Mouse (Mus musculus): ENCODE measurements around the gene Lgals7. TPM values are rescaled to one million over a fixed set of nuclear protein-coding genes. Genes with fewer than 3 reads are reported as not detected.

The Lgals7 gene
- polyA plus RNA-seq, 1 experiment from 2014 or later: 7.8 TPM

GRCm38 (mm10) chr7:28913171-28913570, 49.5 kb downstream of the Lgals7 start:
- H3K9ac ChIP-seq: no peak overlapping the region
- no peaks in the 10 kb centered on the region for H3K27me3 ChIP-seq (replicated peaks)
- no peak overlapping the region for H3K4me2 ChIP-seq
- H3K9me3 ChIP-seq: no peaks in the 10 kb centered on the region
- H3K27ac ChIP-seq: no peak overlapping the region
- WGBS: 84% methylated on average over 11 of the region's 11 CpGs
- no peak for ATAC-seq (replicated peaks)
- peaks cover 1% of the 10 kb centered on the region; the same call in 1 of the 2 replicates for H3K4me1 ChIP-seq
- H3K4me3 ChIP-seq: no peak overlapping the region
- peaks cover 68% of the 10 kb centered on the region for H3K36me3 ChIP-seq (replicated peaks)

Other genes starting within 250 kb of the Lgals7 start
- gene Acp7, start 232.5 kb upstream of the Lgals7 start, polyA plus RNA-seq (2015; fragmentation: Nextera tagmentation; extraction: Ambion mirVana): 0.40 TPM in 1 of 2 replicates, not detected in the other
- 10.2 and 12.1 TPM in 2 replicates for gene Fbxo27, start 171.0 kb upstream of the Lgals7 start, polyA plus RNA-seq (2015; fragmentation: Nextera tagmentation; extraction: Ambion mirVana)
- 3.7 and 4.0 TPM in 2 replicates for gene Fbxo17, start 147.0 kb upstream of the Lgals7 start, polyA plus RNA-seq (2015; fragmentation: Nextera tagmentation; extraction: Ambion mirVana)
- 96.7 and 106 TPM in 2 replicates for gene Mrps12, start 122.0 kb upstream of the Lgals7 start, polyA plus RNA-seq (2015; fragmentation: Nextera tagmentation; extraction: Ambion mirVana)
- gene Sars2, start 121.9 kb upstream of the Lgals7 start, polyA plus RNA-seq (2015; fragmentation: Nextera tagmentation; extraction: Ambion mirVana): 18.3 and 18.7 TPM in 2 replicates
- 0.36 and 0.50 TPM in 2 replicates for gene Ccer2, start 107.7 kb upstream of the Lgals7 start, polyA plus RNA-seq (2015; fragmentation: Nextera tagmentation; extraction: Ambion mirVana)
- gene Sirt2, start 97.1 kb upstream of the Lgals7 start, polyA plus RNA-seq (2015; fragmentation: Nextera tagmentation; extraction: Ambion mirVana): 125 and 129 TPM in 2 replicates
- 65.8 and 66.5 TPM in 2 replicates for gene Nfkbib, start 96.3 kb upstream of the Lgals7 start, polyA plus RNA-seq (2015; fragmentation: Nextera tagmentation; extraction: Ambion mirVana)
- gene Rinl, start 74.9 kb upstream of the Lgals7 start, polyA plus RNA-seq (2015; fragmentation: Nextera tagmentation; extraction: Ambion mirVana): 2.4 and 3.3 TPM in 2 replicates
- 175 and 176 TPM in 2 replicates for gene Hnrnpl, start 55.3 kb upstream of the Lgals7 start, polyA plus RNA-seq (2015; fragmentation: Nextera tagmentation; extraction: Ambion mirVana)
- 92.7 and 94.7 TPM in 2 replicates for gene Ech1, start 38.6 kb upstream of the Lgals7 start, polyA plus RNA-seq (2015; fragmentation: Nextera tagmentation; extraction: Ambion mirVana)
- 5.6 and 8.2 TPM in 2 replicates for gene Lgals4, start 30.0 kb upstream of the Lgals7 start, polyA plus RNA-seq (2015; fragmentation: Nextera tagmentation; extraction: Ambion mirVana)
- gene Capn12, start 17.6 kb downstream of the Lgals7 start, polyA plus RNA-seq (2015; fragmentation: Nextera tagmentation; extraction: Ambion mirVana): 0.33 and 0.52 TPM in 2 replicates
- 140 and 143 TPM in 2 replicates for gene Actn4, start 98.5 kb downstream of the Lgals7 start, polyA plus RNA-seq (2015; fragmentation: Nextera tagmentation; extraction: Ambion mirVana)
- gene Eif3k, start 118.0 kb downstream of the Lgals7 start, polyA plus RNA-seq (2015; fragmentation: Nextera tagmentation; extraction: Ambion mirVana): 269 and 284 TPM in 2 replicates
- 8.5 and 11.4 TPM in 2 replicates for gene Map4k1, start 118.2 kb downstream of the Lgals7 start, polyA plus RNA-seq (2015; fragmentation: Nextera tagmentation; extraction: Ambion mirVana)